Mouse (Mus musculus): ENCODE results near the gene Poc5. TPM values are rescaled to one million over a fixed set of nuclear protein-coding genes. Genes with fewer than 3 reads are reported as not detected.

Gene Poc5
- polyA plus RNA-seq, 1 experiment, result 7.5 TPM

- H3K4me3 ChIP-seq (replicated peaks; ENCODE audit: control insufficient read depth, low read depth, low read length), result no peak overlapping the region
- WGBS, result 86% methylated on average over 3 of the region's 3 CpGs
- no peak overlapping the region for H3K27ac ChIP-seq (ENCODE audit: control insufficient read depth, insufficient read depth, low read depth, low read length, poor library complexity)
- TF ChIP-seq CTCF (IDR thresholded peaks at IDR 0.05; ENCODE audit: control insufficient read depth, insufficient read depth, low read length) (no peak), POLR2A (IDR thresholded peaks at IDR 0.05; ENCODE audit: borderline replicate concordance, control insufficient read depth, low read depth, low read length) (no peak)
- H3K4me1 ChIP-seq (ENCODE audit: control insufficient read depth, insufficient read depth, low read length), result no peaks in the 10 kb centered on the region
These were observed 64.5 kb downstream of the Poc5 start for GRCm38 (mm10) chr13:96452621-96453020.

DNA sequence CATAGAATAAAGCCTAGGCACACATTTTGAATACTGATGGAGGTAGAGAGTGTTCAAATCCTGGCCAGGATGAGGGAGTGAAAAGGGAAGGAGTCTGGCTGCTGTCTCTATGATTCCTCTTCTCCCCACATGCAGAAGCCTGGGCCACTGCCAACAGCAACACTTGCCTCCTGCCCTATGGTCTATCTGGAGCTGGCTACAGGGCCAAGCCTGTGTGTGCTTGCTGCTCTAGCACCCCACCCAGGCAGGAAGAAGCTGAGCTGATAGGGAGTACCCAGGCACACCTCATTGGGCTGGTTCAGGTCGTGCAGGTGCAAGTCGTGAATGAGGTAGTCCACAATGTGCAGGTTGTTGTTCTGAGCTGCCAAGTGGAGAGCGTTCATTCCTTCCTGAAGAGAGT is 66.2 kb downstream of the Poc5 start:
- H3K27ac ChIP-seq (ENCODE audit: control insufficient read depth, insufficient read depth, low read depth, low read length, poor library complexity), result no peak overlapping the region
- TF ChIP-seq CTCF (IDR thresholded peaks at IDR 0.05; ENCODE audit: control insufficient read depth, insufficient read depth, low read length), result no peak
- TF ChIP-seq POLR2A (IDR thresholded peaks at IDR 0.05; ENCODE audit: borderline replicate concordance, control insufficient read depth, low read depth, low read length), result no peak
- H3K4me3 ChIP-seq (replicated peaks; ENCODE audit: control insufficient read depth, low read depth, low read length), result no peak overlapping the region
- H3K4me1 ChIP-seq (ENCODE audit: control insufficient read depth, insufficient read depth, low read length), result no peaks in the 10 kb centered on the region
- 71% methylated on average over 3 of the region's 3 CpGs for WGBS

- WGBS, result 88% methylated on average over 5 of the region's 5 CpGs
- Histone ChIP-seq H3K4me3 (replicated peaks; ENCODE audit: control insufficient read depth, low read depth, low read length) (no peak overlapping the region), H3K4me1 (ENCODE audit: control insufficient read depth, insufficient read depth, low read length) (no peaks in the 10 kb centered on the region), H3K27ac (ENCODE audit: control insufficient read depth, insufficient read depth, low read depth, low read length, poor library complexity) (no peak overlapping the region)
- no peak for TF ChIP-seq POLR2A (IDR thresholded peaks at IDR 0.05; ENCODE audit: borderline replicate concordance, control insufficient read depth, low read depth, low read length)
These were observed 69.5 kb downstream of the Poc5 start for GRCm38 (mm10) chr13:96457566-96457965.

- Histone ChIP-seq H3K4me3 (replicated peaks; ENCODE audit: control insufficient read depth, low read depth, low read length) (no peak overlapping the region), H3K27ac (ENCODE audit: control insufficient read depth, insufficient read depth, low read depth, low read length, poor library complexity) (no peak overlapping the region), H3K4me1 (ENCODE audit: control insufficient read depth, insufficient read depth, low read length) (no peaks in the 10 kb centered on the region)
- TF ChIP-seq CTCF (IDR thresholded peaks at IDR 0.05; ENCODE audit: control insufficient read depth, insufficient read depth, low read length) (no peak), POLR2A (IDR thresholded peaks at IDR 0.05; ENCODE audit: borderline replicate concordance, control insufficient read depth, low read depth, low read length) (no peak)
- WGBS, result 84% methylated on average over 5 of the region's 5 CpGs
These were observed 69.9 kb downstream of the Poc5 start for GRCm38 (mm10) chr13:96458018-96458417.

DNA sequence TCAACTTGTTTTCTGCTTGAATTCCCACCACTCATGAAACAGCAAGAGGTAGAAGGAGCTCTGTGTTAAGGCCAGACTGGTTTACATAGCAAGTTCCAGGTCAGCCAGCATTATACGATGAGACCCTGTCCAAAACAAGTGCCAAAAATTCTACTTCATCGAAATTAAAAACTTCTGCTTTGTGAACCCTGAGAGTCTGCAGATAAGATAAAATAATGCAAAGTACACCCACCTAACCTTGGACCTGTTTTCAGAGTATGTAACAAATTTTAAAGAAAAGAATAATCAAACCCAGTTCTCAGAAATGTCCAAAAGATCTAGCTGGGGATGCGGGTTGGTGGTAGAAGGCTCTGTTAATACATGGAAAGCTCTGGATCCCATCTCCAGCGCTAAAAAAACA is 70.5 kb downstream of the Poc5 start:
- TF ChIP-seq POLR2A (IDR thresholded peaks at IDR 0.05; ENCODE audit: borderline replicate concordance, control insufficient read depth, low read depth, low read length) (no peak), CTCF (IDR thresholded peaks at IDR 0.05; ENCODE audit: control insufficient read depth, insufficient read depth, low read length) (no peak)
- 74% methylated on average over 4 of the region's 4 CpGs for WGBS

GRCm38 (mm10) chr13:96462644-96463043 is 74.5 kb downstream of the Poc5 start:
- no peak for TF ChIP-seq CTCF (IDR thresholded peaks at IDR 0.05; ENCODE audit: control insufficient read depth, insufficient read depth, low read length)
- TF ChIP-seq POLR2A (IDR thresholded peaks at IDR 0.05; ENCODE audit: borderline replicate concordance, control insufficient read depth, low read depth, low read length), result no peak
- H3K4me3 ChIP-seq (replicated peaks; ENCODE audit: control insufficient read depth, low read depth, low read length), result no peak overlapping the region
- H3K4me1 ChIP-seq (ENCODE audit: control insufficient read depth, insufficient read depth, low read length), result no peaks in the 10 kb centered on the region
- 84% methylated on average over 1 of the region's 1 CpGs for WGBS
- no peak overlapping the region for H3K27ac ChIP-seq (ENCODE audit: control insufficient read depth, insufficient read depth, low read depth, low read length, poor library complexity)

More for the DNA sequence above, 70.5 kb downstream of the Poc5 start:
- no peak overlapping the region for H3K27ac ChIP-seq (ENCODE audit: control insufficient read depth, insufficient read depth, low read depth, low read length, poor library complexity)
- H3K4me3 ChIP-seq (replicated peaks; ENCODE audit: control insufficient read depth, low read depth, low read length), result no peak overlapping the region
- no peaks in the 10 kb centered on the region for H3K4me1 ChIP-seq (ENCODE audit: control insufficient read depth, insufficient read depth, low read length)

- 81% methylated on average over 5 of the region's 5 CpGs for WGBS
- Histone ChIP-seq H3K27ac (ENCODE audit: control insufficient read depth, insufficient read depth, low read depth, low read length, poor library complexity) (no peak overlapping the region), H3K4me3 (replicated peaks; ENCODE audit: control insufficient read depth, low read depth, low read length) (no peak overlapping the region), H3K4me1 (ENCODE audit: control insufficient read depth, insufficient read depth, low read length) (no peaks in the 10 kb centered on the region)
- no peak for TF ChIP-seq POLR2A (IDR thresholded peaks at IDR 0.05; ENCODE audit: borderline replicate concordance, control insufficient read depth, low read depth, low read length)
- TF ChIP-seq CTCF (IDR thresholded peaks at IDR 0.05; ENCODE audit: control insufficient read depth, insufficient read depth, low read length), result no peak
These were observed 77.2 kb downstream of the Poc5 start for GRCm38 (mm10) chr13:96465315-96465714.

Other genes with a start within 250 kb of the Poc5 start
- not detected in 2 replicates for gene Ankdd1b, start 82.9 kb downstream of the Poc5 start, polyA plus RNA-seq (2011; ENCODE audit: insufficient read depth, insufficient read length, low replicate concordance, missing spikeins)
- gene Gm17622, start 102.4 kb downstream of the Poc5 start, polyA plus RNA-seq (2011; ENCODE audit: insufficient read depth, insufficient read length, low replicate concordance, missing spikeins), result not detected in 2 replicates
- gene Polk, start 154.3 kb downstream of the Poc5 start, polyA plus RNA-seq (2011; ENCODE audit: insufficient read depth, insufficient read length, low replicate concordance, missing spikeins), result 3.5 and 6.6 TPM in 2 replicates
- 10.9 and 18.0 TPM in 2 replicates for gene Col4a3bp, start 154.3 kb downstream of the Poc5 start, polyA plus RNA-seq (2011; ENCODE audit: insufficient read depth, insufficient read length, low replicate concordance, missing spikeins)

All from bone marrow, adult 2 months (tissue).